Mouse (Mus musculus) heart, embryonic 12.5 days (tissue): Measurements from ENCODE around the gene a. TPM values are rescaled to one million over a fixed set of nuclear protein-coding genes. Genes with fewer than 3 reads are reported as not detected.
"Not testable (repeated sequence)": the region's sequence is repeated elsewhere in the genome, so short reads cannot be mapped to it uniquely, and the experiment has no call there.

ENCODE experiments used
- ATAC-seq: fragments of 200-750 bp; cut with Nextera tagmentation; 2 replicates; pipeline ENCODE4 v1.8.0; 2017; ENCODE audit warnings: moderate TSS enrichment, moderate library complexity; ENCODE audit not compliant: insufficient number of reproducible peaks, low FRiP score
- H3K27ac ChIP-seq: fragments of 300-500 bp; sonication (generic); 2 replicates; pipeline ENCODE4 v1.5.1; 2016; ENCODE audit warnings: mild to moderate bottlenecking, moderate library complexity; ENCODE audit not compliant: poor library complexity, severe bottlenecking
- H3K27me3 ChIP-seq: fragments of 300-500 bp; sonication (generic); replicated peaks from 2 replicates; pipeline ENCODE4 v1.6.1; 2016; ENCODE audit warnings: mild to moderate bottlenecking, moderate library complexity
- H3K36me3 ChIP-seq: fragments of 300-500 bp; sonication (generic); 2 replicates; pipeline ENCODE4 v1.6.1; 2016; ENCODE audit warnings: mild to moderate bottlenecking, moderate library complexity
- H3K4me1 ChIP-seq: fragments of 300-500 bp; sonication (generic); replicated peaks from 2 replicates; pipeline ENCODE4 v1.6.1; 2016; ENCODE audit warnings: mild to moderate bottlenecking
- H3K4me2 ChIP-seq: fragments of 300-500 bp; sonication (generic); 2 replicates; pipeline ENCODE4 v1.6.1; 2016; ENCODE audit warnings: mild to moderate bottlenecking, moderate library complexity
- H3K4me3 ChIP-seq: fragments of 300-500 bp; sonication (generic); 2 replicates; pipeline ENCODE4 v1.5.1; 2016; ENCODE audit warnings: mild to moderate bottlenecking
- H3K9ac ChIP-seq: fragments of 300-500 bp; sonication (generic); 2 replicates; pipeline ENCODE4 v1.6.1; 2016; ENCODE audit warnings: mild to moderate bottlenecking, moderate library complexity
- H3K9me3 ChIP-seq: fragments of 300-500 bp; sonication (generic); replicated peaks from 2 replicates; pipeline ENCODE4 v1.6.1; 2016; ENCODE audit warnings: mild to moderate bottlenecking, moderate library complexity
- WGBS: fragments of 180-500 bp; shearing (Covaris S2); methylation state at CpG from one replicate; pipeline ENCODE4 v1.1.7; 2016; 5-methylcytosine and 5-hydroxymethylcytosine counted together
- polyA plus RNA-seq: library from polyadenylated mRNA; unstranded; fragments of >200 nt; fragmentation: Nextera tagmentation; extraction: Ambion mirVana; gene quantifications from 2 replicates; pipeline ENCODE4 v1.2.1, GENCODE M21; 2016

The a gene
- polyA plus RNA-seq, 1 experiment from 2014 or later, result not detected

DNA sequence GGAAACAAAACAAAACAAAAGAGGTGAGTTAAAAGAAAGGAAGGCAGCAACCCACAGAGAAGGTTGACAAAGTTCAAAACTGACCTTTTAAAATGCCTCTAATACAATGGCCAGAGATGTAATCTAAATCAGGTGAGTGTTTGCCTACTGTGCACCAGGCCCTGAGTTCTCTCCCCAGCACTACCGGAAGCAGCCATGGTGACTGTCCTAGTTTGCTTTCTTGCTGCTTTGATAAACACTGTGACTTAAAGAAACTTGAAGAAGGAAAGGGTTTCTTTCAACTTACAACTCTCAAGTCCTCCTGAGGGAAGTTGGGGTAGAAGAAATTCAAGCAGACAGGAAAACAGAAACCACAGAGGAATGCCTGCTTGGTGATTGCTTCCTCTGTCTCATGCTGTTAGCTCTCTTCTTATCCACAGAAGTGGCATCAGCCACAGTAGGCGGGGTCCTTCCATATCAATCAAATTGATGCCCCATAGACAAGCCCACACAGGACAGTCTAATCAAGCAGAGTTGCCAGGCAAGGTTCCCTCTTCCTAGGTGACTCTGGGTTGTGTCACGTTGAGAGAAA, 220.0 kb downstream of the a start:
- Histone ChIP-seq H3K9me3 (peaks cover under 1% of the 10 kb centered on the region), H3K36me3 (no peaks in the 10 kb centered on the region), H3K4me3 (no peak overlapping the region), H3K27ac (no peak overlapping the region), H3K9ac (no peak overlapping the region), H3K27me3 (peaks cover 6% of the 10 kb centered on the region; the same call in 1 of the 2 replicates), H3K4me2 (no peak overlapping the region), H3K4me1 (no peaks in the 10 kb centered on the region)
- ATAC-seq, result no peak
- WGBS, result 36% methylated on average over 3 of the region's 3 CpGs

GRCm38 (mm10) chr2:155012991-155013390, 221.8 kb downstream of the a start:
- no peaks in the 10 kb centered on the region for H3K36me3 ChIP-seq
- 78% methylated on average over 6 of the region's 6 CpGs for WGBS

DNA sequence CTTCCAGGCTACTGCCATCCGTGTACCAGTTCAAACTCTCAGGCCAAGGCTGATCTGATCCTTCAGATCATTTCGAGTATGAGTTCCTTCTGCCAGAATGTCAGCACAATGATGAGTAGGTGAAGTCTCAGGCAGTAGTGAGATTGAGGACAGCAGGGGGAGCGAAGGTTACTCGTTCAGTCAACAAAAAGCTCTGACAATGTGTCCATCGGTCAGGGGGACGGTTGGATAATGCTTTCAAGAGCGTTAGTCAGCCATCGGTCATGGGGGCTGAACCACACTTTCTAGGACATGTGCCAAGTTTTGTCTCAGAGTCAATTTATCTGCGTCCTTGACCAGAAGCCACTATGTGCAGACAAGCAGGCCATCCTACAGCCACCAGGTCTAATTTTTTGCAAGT, 225.5 kb downstream of the a start:
- not testable (repeated sequence) for H3K27ac ChIP-seq, H3K4me1 ChIP-seq, H3K4me2 ChIP-seq, ATAC-seq, H3K9me3 ChIP-seq, H3K4me3 ChIP-seq, H3K36me3 ChIP-seq, H3K9ac ChIP-seq
- peaks cover 13% of the 10 kb centered on the region for H3K27me3 ChIP-seq
- WGBS, result 18% methylated on average over 8 of the region's 9 CpGs

More at GRCm38 (mm10) chr2:155012991-155013390, 221.8 kb downstream of the a start:
- Histone ChIP-seq H3K9me3 (no peaks in the 10 kb centered on the region), H3K27me3 (peaks cover 6% of the 10 kb centered on the region; the same call in 1 of the 2 replicates), H3K4me1 (no peaks in the 10 kb centered on the region), H3K9ac (no peak overlapping the region), H3K4me2 (no peak overlapping the region), H3K27ac (no peak overlapping the region), H3K4me3 (no peak overlapping the region)
- no peak for ATAC-seq

DNA sequence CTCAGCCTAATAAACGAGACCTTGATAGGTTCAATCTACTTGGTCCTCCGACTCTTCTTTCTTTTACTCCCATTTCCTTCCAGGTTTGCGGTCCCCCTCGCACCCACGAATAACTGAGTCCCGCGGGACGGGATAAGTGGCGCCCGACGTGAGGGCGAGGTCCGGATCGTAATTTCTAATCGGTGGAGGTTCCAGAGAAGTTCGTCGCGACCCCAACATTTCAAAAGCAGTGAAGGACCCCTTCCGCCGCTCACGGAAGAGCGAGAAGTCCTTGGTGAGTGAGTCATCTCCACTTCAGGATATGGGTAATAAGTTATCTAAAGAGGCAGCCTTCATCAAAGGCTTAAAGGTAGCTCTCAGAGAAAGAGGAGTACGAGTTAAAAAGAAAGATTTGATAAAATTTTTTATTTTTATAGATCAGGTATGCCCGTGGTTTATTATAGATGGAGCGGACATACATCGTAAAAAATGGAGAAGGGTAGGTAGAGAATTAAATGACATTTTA, 227.1 kb downstream of the a start, which contains the start of gene Gm14226:
Gene Gm14226, plus strand, starts transcription at position 16 of the 505 bp plus-strand sequence.
- ATAC-seq, H3K36me3 ChIP-seq, H3K9me3 ChIP-seq, H3K4me1 ChIP-seq: not testable (repeated sequence)
- peaks cover 22% of the 10 kb centered on the region for H3K27me3 ChIP-seq
- H3K9ac ChIP-seq, result peak within 1 kb of the TSS; percentile 65
- WGBS, result under 1% methylated on average over 24 of the region's 26 CpGs
- H3K4me3 ChIP-seq, result peak within 1 kb of the TSS; percentile 54
- H3K4me2 ChIP-seq, result peak within 1 kb of the TSS; percentile 96
- peak within 1 kb of the TSS; percentile 39 for H3K27ac ChIP-seq

- peak; percentile 83 for ATAC-seq
- WGBS, result under 1% methylated on average over 38 of the region's 38 CpGs
Measured at GRCm38 (mm10) chr2:155018762-155019641, 227.8 kb downstream of the a start.

DNA sequence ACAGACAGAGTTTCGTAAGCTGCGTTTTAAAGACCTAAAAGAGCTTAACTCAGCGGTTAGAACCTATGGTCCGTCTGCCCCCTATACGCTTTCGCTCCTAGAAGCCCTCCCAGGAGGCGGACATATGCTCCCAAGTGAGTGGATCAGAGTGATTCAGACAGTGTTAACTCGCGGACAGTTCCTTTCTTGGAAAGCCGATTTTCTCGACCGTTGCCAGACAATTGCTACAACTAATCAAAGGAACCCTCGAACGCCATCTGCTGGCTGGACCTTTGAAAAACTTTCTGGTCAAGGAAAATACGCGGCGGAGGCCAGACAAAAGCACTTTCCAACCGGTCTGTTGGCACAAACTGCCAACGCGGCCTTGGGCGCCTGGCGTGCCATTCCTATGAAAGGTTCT, 228.5 kb downstream of the a start:
- Histone ChIP-seq H3K9me3 (no peaks in the 10 kb centered on the region), H3K36me3 (no peaks in the 10 kb centered on the region), H3K9ac (peak overlapping the region; percentile 65), H3K27ac (peak overlapping the region; percentile 39), H3K4me2 (peak overlapping the region; percentile 96), H3K27me3 (peaks cover 16% of the 10 kb centered on the region), H3K4me3 (peak overlapping the region; percentile 54), H3K4me1 (no peaks in the 10 kb centered on the region)
- peak; percentile 75 for ATAC-seq
- under 1% methylated on average over 22 of the region's 22 CpGs for WGBS

More at GRCm38 (mm10) chr2:155018762-155019641, 227.8 kb downstream of the a start:
- H3K9ac ChIP-seq, result peak overlapping the region; percentile 65
- peak overlapping the region; percentile 54 for H3K4me3 ChIP-seq
- no peaks in the 10 kb centered on the region for H3K4me1 ChIP-seq
- peak overlapping the region; percentile 96 for H3K4me2 ChIP-seq
- H3K9me3 ChIP-seq, result no peaks in the 10 kb centered on the region
- peaks cover 16% of the 10 kb centered on the region for H3K27me3 ChIP-seq
- peak overlapping the region; percentile 39 for H3K27ac ChIP-seq
- no peaks in the 10 kb centered on the region for H3K36me3 ChIP-seq

DNA sequence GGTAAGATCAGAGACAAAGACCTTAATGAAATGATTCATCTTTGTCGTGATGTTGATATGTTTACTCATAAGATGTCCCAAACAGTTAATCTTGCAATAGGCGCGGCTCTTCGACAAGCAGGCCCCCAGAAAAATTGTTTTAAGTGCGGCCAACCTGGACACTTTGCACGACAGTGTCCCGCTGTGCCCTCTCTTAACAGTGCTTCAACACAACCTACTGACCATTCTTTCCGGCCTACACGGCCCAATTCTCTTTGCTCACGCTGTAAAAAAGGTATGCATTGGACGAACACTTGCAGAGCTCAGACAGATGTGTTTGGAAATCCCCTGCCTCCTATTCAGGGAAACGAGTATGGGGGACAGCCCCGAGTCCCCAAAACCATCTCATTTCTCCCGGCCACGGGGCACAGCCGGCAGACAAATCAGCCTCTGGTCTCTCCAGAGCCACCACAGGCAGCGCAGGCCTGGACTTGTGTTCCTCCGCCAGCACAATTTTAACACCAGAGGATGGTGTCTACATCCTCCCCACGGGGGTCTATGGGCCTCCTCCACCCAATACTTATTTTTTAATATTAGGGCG, 229.1 kb downstream of the a start:
- H3K4me1 ChIP-seq, H3K9ac ChIP-seq, H3K36me3 ChIP-seq, ATAC-seq, H3K9me3 ChIP-seq, H3K27ac ChIP-seq, H3K4me3 ChIP-seq: not testable (repeated sequence)
- Histone ChIP-seq H3K27me3 (peaks cover 16% of the 10 kb centered on the region), H3K4me2 (peak overlapping the region; percentile 96)
- WGBS, result 35% methylated on average over 20 of the region's 20 CpGs

- Histone ChIP-seq H3K9me3 (0 out of 2 replicates have a peak, but pooled peaks cover 3% of the 10 kb centered on the region), H3K27ac (no peak overlapping the region), H3K4me1 (0 out of 2 replicates have a peak, but pooled peaks cover 4% of the 10 kb centered on the region), H3K36me3 (no peaks in the 10 kb centered on the region), H3K9ac (no peak overlapping the region), H3K27me3 (no peaks in the 10 kb centered on the region), H3K4me2 (no peak overlapping the region), H3K4me3 (no peak overlapping the region)
- no peak for ATAC-seq
- WGBS, result 63% methylated on average over 7 of the region's 7 CpGs
Measured at GRCm38 (mm10) chr2:155030831-155031230, 239.6 kb downstream of the a start.

DNA sequence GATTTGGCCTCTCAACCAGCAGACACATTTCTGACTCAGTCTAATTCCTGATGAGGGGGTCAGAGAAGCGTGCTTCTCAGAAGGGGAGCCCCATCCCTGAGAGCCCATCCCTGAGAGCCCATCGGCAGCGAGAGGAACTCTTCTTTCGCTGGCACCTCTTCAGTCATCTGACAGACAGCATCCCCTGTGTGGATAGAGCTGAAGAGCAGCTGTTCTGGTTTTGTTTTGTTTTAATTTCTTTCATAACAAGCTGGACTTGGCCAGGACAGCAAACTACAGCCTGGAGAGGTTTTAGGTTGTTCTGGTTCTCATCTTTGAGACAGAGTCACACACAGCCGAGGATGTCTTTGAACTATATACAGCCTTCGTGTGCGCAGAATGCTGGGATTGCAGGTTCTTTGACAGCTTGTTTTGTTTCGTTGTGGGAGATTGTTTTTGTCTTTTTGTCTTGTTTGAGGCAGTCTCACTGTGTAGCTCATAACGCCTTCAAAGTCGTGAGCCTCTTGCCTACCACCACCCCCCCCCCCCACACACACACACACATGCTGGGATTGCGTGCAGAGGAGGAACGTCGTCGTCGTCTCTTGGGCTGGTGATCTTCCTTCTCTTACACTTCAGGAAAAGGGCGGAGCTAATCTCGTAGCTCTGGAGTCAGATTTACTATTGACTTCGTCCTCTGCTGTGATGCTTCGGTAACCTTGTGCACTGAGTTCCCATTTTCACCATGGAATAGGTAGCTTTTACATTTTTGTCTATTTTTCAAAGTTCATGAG, 241.9 kb downstream of the a start:
- no peak for ATAC-seq
- Histone ChIP-seq H3K9me3 (0 out of 2 replicates have a peak, but pooled peaks cover 3% of the 10 kb centered on the region), H3K36me3 (no peaks in the 10 kb centered on the region), H3K27me3 (no peaks in the 10 kb centered on the region), H3K4me2 (no peak overlapping the region), H3K4me3 (no peak overlapping the region), H3K27ac (no peak overlapping the region), H3K9ac (no peak overlapping the region), H3K4me1 (peaks cover 8% of the 10 kb centered on the region; the same call in 1 of the 2 replicates)
- 34% methylated on average over 19 of the region's 19 CpGs for WGBS

DNA sequence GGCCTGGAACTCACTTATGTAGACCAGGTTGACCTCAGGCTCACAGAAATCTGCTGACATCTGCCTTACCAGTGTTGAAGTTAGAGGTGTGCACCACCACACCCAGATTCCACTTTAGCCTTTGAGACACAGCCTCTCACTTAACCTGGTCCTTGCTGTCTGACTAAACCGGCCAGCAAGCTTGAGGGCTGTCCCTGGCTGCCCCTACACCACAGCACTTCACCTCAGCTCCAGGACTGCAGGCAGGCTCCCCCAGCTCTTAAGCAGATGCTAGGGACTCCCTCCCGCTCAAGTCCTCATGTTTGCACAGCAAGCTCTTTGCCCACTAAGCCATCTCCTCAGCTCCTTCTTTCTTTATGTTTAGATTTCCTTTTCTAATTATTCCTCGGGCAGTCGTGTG, 248.8 kb downstream of the a start:
- no peak for ATAC-seq
- WGBS, result 68% methylated on average over 4 of the region's 4 CpGs
- no peaks in the 10 kb centered on the region for H3K27me3 ChIP-seq
- H3K9me3 ChIP-seq, result no peaks in the 10 kb centered on the region
- no peak overlapping the region for H3K4me2 ChIP-seq
- no peak overlapping the region for H3K27ac ChIP-seq
- no peak overlapping the region for H3K9ac ChIP-seq
- peaks cover 5% of the 10 kb centered on the region; the same call in 1 of the 2 replicates for H3K4me1 ChIP-seq
- no peak overlapping the region for H3K4me3 ChIP-seq
- no peaks in the 10 kb centered on the region for H3K36me3 ChIP-seq
